Mouse (Mus musculus): ENCODE measurements at regions not wholly inside any gene's neighbourhood (a gene's known extent, or its start where the extent isn't known, plus 50 kb on each side); places are given as distances from the start of the nearest gene placed in this dataset.

GRCm38 (mm10) chrX:99548284-99549019 is 77.4 kb upstream of the Pja1 start:
- no peak for DNase-seq (ENCODE audit: low read depth)

- DNase-seq (ENCODE audit: low read depth): peak; percentile 67
These were observed 73.3 kb upstream of the Pja1 start for GRCm38 (mm10) chrX:99544410-99544809.

- no peak for DNase-seq (ENCODE audit: low read depth)
These were observed 70.8 kb upstream of the Pja1 start for GRCm38 (mm10) chrX:99541916-99542315.

- no peak for DNase-seq (ENCODE audit: low read depth)
These were observed 69.1 kb upstream of the Pja1 start for GRCm38 (mm10) chrX:99540087-99540576.

- DNase-seq (ENCODE audit: low read depth): no peak
These were observed 68.6 kb upstream of the Pja1 start for GRCm38 (mm10) chrX:99539684-99540083.

- no peak for DNase-seq (ENCODE audit: low read depth)
These were observed 66.7 kb upstream of the Pja1 start for GRCm38 (mm10) chrX:99537814-99538213.

- DNase-seq (ENCODE audit: low read depth): no peak
These were observed 63.8 kb upstream of the Pja1 start for GRCm38 (mm10) chrX:99534922-99535321.

GRCm38 (mm10) chrX:99531154-99531553 is 60.1 kb upstream of the Pja1 start:
- DNase-seq (ENCODE audit: low read depth): no peak

GRCm38 (mm10) chrX:99530511-99530910 is 59.4 kb upstream of the Pja1 start:
- DNase-seq (ENCODE audit: low read depth): no peak

GRCm38 (mm10) chrX:99523306-99523705 is 52.2 kb upstream of the Pja1 start:
- DNase-seq (ENCODE audit: low read depth): peak; percentile 47

- DNase-seq (ENCODE audit: low read depth): peak; percentile 64
These were observed 51.8 kb upstream of the Pja1 start for GRCm38 (mm10) chrX:99522830-99523229.

- no peak for DNase-seq (ENCODE audit: low read depth)
These were observed 51.2 kb upstream of the Pja1 start for GRCm38 (mm10) chrX:99522289-99522688.

GRCm38 (mm10) chrX:99521866-99522265 is 50.8 kb upstream of the Pja1 start:
- DNase-seq (ENCODE audit: low read depth): no peak

All from 416B (cell line).